Mouse (Mus musculus) megakaryocyte, embryonic 14.5 days (primary cell): ENCODE data around the gene Hjurp.

Experiments used
- FLI1 ChIP-seq: IDR thresholded peaks from 2 replicates; pipeline ENCODE4 v1.6.1; 2012; ENCODE audit warnings: low read length, inconsistent platforms, mixed read lengths
- GATA1 ChIP-seq: IDR thresholded peaks from 3 replicates; pipeline ENCODE4 v1.6.1; 2012; ENCODE audit warnings: mixed read lengths, low read length, inconsistent platforms, borderline replicate concordance

DNA sequence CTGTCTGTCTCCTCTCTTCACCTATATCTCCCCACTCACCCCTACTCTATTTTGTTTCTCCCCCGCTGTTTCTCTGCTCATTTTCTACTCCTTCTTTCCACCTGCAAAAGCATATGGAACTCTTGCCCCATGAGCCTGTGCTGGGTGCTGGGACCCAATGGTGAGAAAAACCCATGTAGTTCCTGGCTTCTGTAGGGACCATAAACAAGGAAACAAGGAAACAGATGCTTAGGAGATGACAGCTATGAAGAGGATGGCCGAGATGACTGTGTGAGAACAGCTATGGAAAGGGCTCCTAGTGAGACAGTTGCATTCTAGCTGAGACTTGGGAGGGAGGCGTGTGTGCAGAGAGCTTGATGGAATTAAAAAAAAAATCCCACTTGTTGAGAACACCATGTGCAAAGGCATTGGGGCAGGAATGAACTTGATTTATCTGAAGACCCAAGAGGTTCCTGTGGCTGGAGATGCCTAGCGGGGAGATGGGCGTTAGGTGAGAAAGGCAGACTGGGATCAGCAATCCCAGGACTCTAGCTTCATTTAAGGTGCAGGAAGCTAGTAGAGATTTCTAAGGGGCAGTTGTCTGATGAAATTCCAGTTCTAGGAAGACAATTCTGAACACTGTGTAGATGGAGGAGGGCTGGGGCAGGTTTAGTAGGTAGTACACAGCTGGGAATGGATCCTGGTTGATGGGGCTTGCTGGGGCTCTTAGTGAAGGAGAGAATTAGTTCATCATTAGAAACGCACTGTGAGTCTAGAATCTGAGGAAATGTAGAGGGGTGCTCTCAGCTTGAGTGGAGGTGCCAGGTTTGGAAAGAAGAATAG, 46.2 kb downstream of the Hjurp start:
- no peak for TF ChIP-seq GATA1
- TF ChIP-seq FLI1 = no peak
